13 mouse cellular contexts compared by ENCODE assay signal in genomic region chr6:117881997-117882396, GRCm38 (mm10). TPM values are rescaled to one million over a fixed set of nuclear protein-coding genes. Genes with fewer than 3 reads are reported as not detected.
DNase-seq lines count a peak whose midpoint lies in the region; ATAC-seq and TF ChIP-seq lines count a peak whose summit lies in the region.
"Had no signal": no experiment of that assay in that cellular context is flagged by ENCODE, and none has a peak within 500 bp of the region (broad histone marks: within the 10 kb centered on the region; RNA-seq: fewer than 3 reads in every experiment).

No protein-coding gene starts in this region.

- H3K4me1 ChIP-seq in heart, embryonic 13.5 days = peaks cover 12% of the 10 kb centered on the region
- 0 out of 2 replicates have a peak, but pooled peaks cover 4% of the 10 kb centered on the region for H3K4me1 ChIP-seq in heart, embryonic 12.5 days (replicated peaks)
- H3K4me1 ChIP-seq in G1E (ENCODE audit: insufficient read depth, low read depth, low read length) = peaks cover 48% of the 10 kb centered on the region
- peaks cover 7% of the 10 kb centered on the region; the same call in 1 of the 2 replicates for H3K4me1 ChIP-seq in small intestine, adult 2 months (ENCODE audit: control insufficient read depth, insufficient read depth, insufficient read length, low read length)
- no peaks in the 10 kb centered on the region for H3K4me1 ChIP-seq in hindbrain, embryonic 11.5 days (replicated peaks; ENCODE audit: control insufficient read depth, insufficient read depth, low read length)

- H3K27me3 ChIP-seq in heart, embryonic 13.5 days (replicated peaks) = no peaks in the 10 kb centered on the region
- no peaks in the 10 kb centered on the region for H3K27me3 ChIP-seq in heart, embryonic 12.5 days (replicated peaks)
- no peaks in the 10 kb centered on the region for H3K27me3 ChIP-seq in G1E (ENCODE audit: insufficient read depth, low read length)
- no peaks in the 10 kb centered on the region for H3K27me3 ChIP-seq in small intestine, adult 2 months (ENCODE audit: control insufficient read depth, insufficient read depth, low read length)
- H3K27me3 ChIP-seq in hindbrain, embryonic 11.5 days (ENCODE audit: control insufficient read depth, insufficient read depth, low read length) = no peaks in the 10 kb centered on the region
- H3K27me3 ChIP-seq: lung, embryonic 15.5 days had no signal

- no peak for TF ChIP-seq POLR2A in small intestine, adult 2 months (IDR thresholded peaks at IDR 0.05; ENCODE audit: low read depth, low read length)

- 60% methylated on average over 7 of the region's 7 CpGs for WGBS in heart, embryonic 13.5 days
- WGBS in heart, embryonic 12.5 days = 54% methylated on average over 7 of the region's 7 CpGs
- 70% methylated on average over 7 of the region's 7 CpGs for WGBS in small intestine, adult 2 months
- 72% methylated on average over 7 of the region's 7 CpGs for WGBS in hindbrain, embryonic 11.5 days

- no peaks in the 10 kb centered on the region for H3K36me3 ChIP-seq in heart, embryonic 13.5 days
- H3K36me3 ChIP-seq in heart, embryonic 12.5 days = no peaks in the 10 kb centered on the region
- peaks cover 8% of the 10 kb centered on the region for H3K36me3 ChIP-seq in G1E (replicated peaks)
- H3K36me3 ChIP-seq in small intestine, adult 2 months (ENCODE audit: control insufficient read depth, insufficient read depth, low read length) = no peaks in the 10 kb centered on the region
- no peaks in the 10 kb centered on the region for H3K36me3 ChIP-seq in hindbrain, embryonic 11.5 days (ENCODE audit: control insufficient read depth, insufficient read depth, low read length)
- H3K36me3 ChIP-seq: lung, embryonic 15.5 days had no signal

- H3K9me3 ChIP-seq in heart, embryonic 13.5 days = no peaks in the 10 kb centered on the region
- H3K9me3 ChIP-seq in heart, embryonic 12.5 days (replicated peaks) = no peaks in the 10 kb centered on the region
- no peaks in the 10 kb centered on the region for H3K9me3 ChIP-seq in G1E (replicated peaks)
- H3K9me3 ChIP-seq in hindbrain, embryonic 11.5 days (ENCODE audit: control insufficient read depth, low read length) = no peaks in the 10 kb centered on the region
- H3K9me3 ChIP-seq: lung, embryonic 15.5 days had no signal

- no peak overlapping the region for H3K4me2 ChIP-seq in heart, embryonic 13.5 days
- H3K4me2 ChIP-seq in heart, embryonic 12.5 days = no peak overlapping the region
- H3K4me2 ChIP-seq in hindbrain, embryonic 11.5 days (replicated peaks; ENCODE audit: low read depth, low read length) = no peak overlapping the region
- H3K4me2 ChIP-seq: lung, embryonic 15.5 days had no signal

- DNase-seq in G1E (ENCODE audit: low spot score) = no peak
- DNase-seq in liver = peak; percentile 39
- no peak for DNase-seq in hindbrain, embryonic 11.5 days (ENCODE audit: low spot score)
- no peak for DNase-seq in urinary bladder, adult 18-20 months (ENCODE audit: low spot score in 2 of 2)
- DNase-seq in spleen, postnatal 36 days (ENCODE audit: low spot score in 2 of 2) = no peak
- DNase-seq: cerebellum, adult 11 months; gastrocnemius, adult 2 months; kidney, postnatal 36 days had no signal

- H3K4me3 ChIP-seq in heart, embryonic 13.5 days = no peak overlapping the region
- no peak overlapping the region for H3K4me3 ChIP-seq in heart, embryonic 12.5 days
- peak overlapping the region; percentile 64; the same call in 1 of the 2 replicates for H3K4me3 ChIP-seq in G1E (ENCODE audit: low read depth, low read length)
- no peak overlapping the region for H3K4me3 ChIP-seq in small intestine, adult 2 months (ENCODE audit: low read depth, low read length)
- no peak overlapping the region for H3K4me3 ChIP-seq in hindbrain, embryonic 11.5 days (ENCODE audit: low read depth, low read length)
- H3K4me3 ChIP-seq: gastrocnemius, adult 2 months; lung, embryonic 15.5 days had no signal

- no peak overlapping the region for H3K9ac ChIP-seq in heart, embryonic 13.5 days
- no peak overlapping the region for H3K9ac ChIP-seq in heart, embryonic 12.5 days
- no peak overlapping the region for H3K9ac ChIP-seq in hindbrain, embryonic 11.5 days (ENCODE audit: low read depth, low read length)
- H3K9ac ChIP-seq: lung, embryonic 15.5 days had no signal

- ATAC-seq in heart, embryonic 13.5 days (ENCODE audit: extremely low read depth, insufficient number of reproducible peaks, low FRiP score, low TSS enrichment) = no peak
- ATAC-seq in heart, embryonic 12.5 days (ENCODE audit: insufficient number of reproducible peaks, low FRiP score) = no peak
- peak; percentile 24 for ATAC-seq in G1E (ENCODE audit: extremely low read depth, insufficient number of reproducible peaks, low FRiP score, poor library complexity, severe bottlenecking)
- no peak for ATAC-seq in hindbrain, embryonic 11.5 days (ENCODE audit: low FRiP score)
- ATAC-seq: hindbrain, postnatal 0 days had no signal

- no peak for TF ChIP-seq CTCF in G1E (IDR thresholded peaks at IDR 0.05; ENCODE audit: low read depth, low read length)
- no peak for TF ChIP-seq CTCF in small intestine, adult 2 months (IDR thresholded peaks at IDR 0.05; ENCODE audit: extremely low read depth, insufficient read length, insufficient replicate concordance, low read depth, low read length)

- 0 out of 2 replicates have a peak overlapping the region, but pooled peaks have one; percentile 12 for H3K27ac ChIP-seq in heart, embryonic 13.5 days (replicated peaks)
- no peak overlapping the region for H3K27ac ChIP-seq in heart, embryonic 12.5 days (ENCODE audit: poor library complexity, severe bottlenecking)
- H3K27ac ChIP-seq in small intestine, adult 2 months (ENCODE audit: insufficient read depth, low read depth, low read length) = peak overlapping the region; percentile 67; the same call in 1 of the 2 replicates
- no peak overlapping the region for H3K27ac ChIP-seq in hindbrain, embryonic 11.5 days (ENCODE audit: low read depth, low read length)
- H3K27ac ChIP-seq: gastrocnemius, adult 2 months; hindbrain, postnatal 0 days; lung, embryonic 15.5 days had no signal

RNA-seq across cellular contexts. Expression of gene Hnrnpf, which starts 18.1 kb away (rescaled TPM):
- polyA plus RNA-seq in heart, embryonic 13.5 days (2015; fragmentation: Nextera tagmentation; extraction: Ambion mirVana) = 440 and 506 TPM in 2 replicates
- 530 and 545 TPM in 2 replicates for polyA plus RNA-seq in heart, embryonic 12.5 days (2016; fragmentation: Nextera tagmentation; extraction: Ambion mirVana)
- 483 and 552 TPM in 2 replicates for total RNA-seq in G1E (2014; fragmentation: Nextera tagmentation)
- 1,860 and 1,876 TPM in 2 replicates for total RNA-seq in G1E (2017)
- 171 and 204 TPM in 2 replicates for polyA plus RNA-seq in G1E (2012)
- polyA plus RNA-seq in small intestine, adult 2 months (2012; rRNA removed) = 49.1 and 102 TPM in 2 replicates
- 619 and 688 TPM in 2 replicates for polyA plus RNA-seq in hindbrain, embryonic 11.5 days (2014; fragmentation: Nextera tagmentation; extraction: Ambion mirVana)

RNA-seq across cellular contexts. Expression of gene Zfp239, which starts 20.1 kb away (rescaled TPM):
- 2.0 and 2.1 TPM in 2 replicates for polyA plus RNA-seq in heart, embryonic 13.5 days (2015; fragmentation: Nextera tagmentation; extraction: Ambion mirVana)
- polyA plus RNA-seq in heart, embryonic 12.5 days (2016; fragmentation: Nextera tagmentation; extraction: Ambion mirVana) = 2.5 and 2.9 TPM in 2 replicates
- total RNA-seq in G1E (2014; fragmentation: Nextera tagmentation) (23.9 and 30.3 TPM in 2 replicates), G1E (2017) (17.8 and 19.9 TPM in 2 replicates)
- 3.5 and 6.4 TPM in 2 replicates for polyA plus RNA-seq in G1E (2012)
- 2.5 and 5.1 TPM in 2 replicates for polyA plus RNA-seq in small intestine, adult 2 months (2012; rRNA removed)
- polyA plus RNA-seq in hindbrain, embryonic 11.5 days (2014; fragmentation: Nextera tagmentation; extraction: Ambion mirVana) = 11.8 and 13.3 TPM in 2 replicates

RNA-seq across cellular contexts. Expression of gene Zfp637, which starts 41.0 kb away (rescaled TPM):
- 64.5 and 64.7 TPM in 2 replicates for polyA plus RNA-seq in heart, embryonic 13.5 days (2015; fragmentation: Nextera tagmentation; extraction: Ambion mirVana)
- polyA plus RNA-seq in heart, embryonic 12.5 days (2016; fragmentation: Nextera tagmentation; extraction: Ambion mirVana) = 54.4 and 58.9 TPM in 2 replicates
- total RNA-seq in G1E (2014; fragmentation: Nextera tagmentation) (46.6 and 60.7 TPM in 2 replicates), G1E (2017) (35.7 and 41.7 TPM in 2 replicates)
- polyA plus RNA-seq in G1E (2012) = 14.0 and 19.4 TPM in 2 replicates
- polyA plus RNA-seq in small intestine, adult 2 months (2012; rRNA removed) = 8.0 and 15.9 TPM in 2 replicates
- polyA plus RNA-seq in hindbrain, embryonic 11.5 days (2014; fragmentation: Nextera tagmentation; extraction: Ambion mirVana) = 132 and 136 TPM in 2 replicates

RNA-seq across cellular contexts. Expression of gene Fxyd4, which starts 55.5 kb away (rescaled TPM):
- polyA plus RNA-seq in heart, embryonic 13.5 days (2015; fragmentation: Nextera tagmentation; extraction: Ambion mirVana) = 1.9 and 2.5 TPM in 2 replicates
- polyA plus RNA-seq in heart, embryonic 12.5 days (2016; fragmentation: Nextera tagmentation; extraction: Ambion mirVana) = 1.2 and 1.5 TPM in 2 replicates
- total RNA-seq in G1E (2014; fragmentation: Nextera tagmentation) (not detected in 2 replicates), G1E (2017) (0.46 TPM in 1 of 2 replicates, not detected in the other)
- not detected in 2 replicates for polyA plus RNA-seq in G1E (2012)
- polyA plus RNA-seq in small intestine, adult 2 months (2012; rRNA removed) = not detected in 2 replicates
- polyA plus RNA-seq in hindbrain, embryonic 11.5 days (2014; fragmentation: Nextera tagmentation; extraction: Ambion mirVana) = 1.6 and 2.5 TPM in 2 replicates
- total RNA-seq: gastrocnemius, adult 2 months; hindbrain, postnatal 0 days had no signal

Comparison
In these comparisons a context has a peak if more than half of its experiments do, and no peak if none do; other contexts are left out.
1. H3K27ac ChIP-seq: peak in heart, embryonic 13.5 days (single experiment) and small intestine, adult 2 months (single experiment); none in heart, embryonic 12.5 days (single experiment) and hindbrain, embryonic 11.5 days (single experiment).